Mouse (Mus musculus): ENCODE results near the gene Plxnd1. TPM values are rescaled to one million over a fixed set of nuclear protein-coding genes. Genes with fewer than 3 reads are reported as not detected.

Gene Plxnd1
- total and polyA plus RNA-seq, 3 experiments: 27.7 to 73.8 (median 63.2) TPM

GRCm38 (mm10) chr6:115986472-115987095, 8.2 kb downstream of the Plxnd1 start:
- peak; percentile 65 for DNase-seq (ENCODE audit: extremely low read depth)
- H3K27ac ChIP-seq (ENCODE audit: insufficient read depth, low read depth): peak overlapping the region; percentile 97
- peak overlapping the region; percentile 71 for H3K4me2 ChIP-seq (ENCODE audit: insufficient read depth, low read depth, poor library complexity, severe bottlenecking)
- peak overlapping the region; percentile 27 for H3K9ac ChIP-seq (ENCODE audit: insufficient read depth, low read depth)
- dilution Hi-C loops (cut with MboI; ENCODE audit: extremely low pct_ligation_motif_present, extremely low pct_unique_long_range_greater_than_20kb, low sequenced_read_pairs): no loop called here
- H3K4me3 ChIP-seq (replicated peaks in 1 of 3; ENCODE audit: low read depth in 2 of 3, low read length in 2 of 3, poor library complexity in 1 of 3): peak overlapping the region in 1 of 3 experiments; percentile 8
- no peak for TF ChIP-seq POLR2A (IDR thresholded peaks at IDR 0.05; ENCODE audit: low read depth, low read length)
- peak; percentile 90 for TF ChIP-seq ETS1 (conservative IDR thresholded peaks at IDR 0.05; ENCODE audit: low read depth, low read length)
- TF ChIP-seq USF1 (IDR thresholded peaks at IDR 0.05; ENCODE audit: low read depth, low read length): no peak
- TF ChIP-seq MEF2A (IDR thresholded peaks at IDR 0.05; ENCODE audit: borderline replicate concordance, low read depth, low read length): no peak
- TF ChIP-seq JUN (IDR thresholded peaks at IDR 0.05; ENCODE audit: insufficient read depth, low read depth, low read length): no peak
- TF ChIP-seq NRF1 (IDR thresholded peaks at IDR 0.05; ENCODE audit: low read depth, low read length): 0 out of 2 replicates have a peak, but pooled peaks have one; percentile 11
- TF ChIP-seq CHD2 (IDR thresholded peaks at IDR 0.05; ENCODE audit: low read length): peak; percentile 67; the same call in 1 of the 2 replicates
- TF ChIP-seq ELF1 (IDR thresholded peaks at IDR 0.05; ENCODE audit: low read depth, low read length): peak; percentile 15; the same call in 1 of the 2 replicates
- TF ChIP-seq NELFE (IDR thresholded peaks at IDR 0.05; ENCODE audit: low read depth, low read length): no peak
- no peak for TF ChIP-seq USF2 (conservative IDR thresholded peaks at IDR 0.05; ENCODE audit: low read depth, low read length)
- TF ChIP-seq RAD21 (IDR thresholded peaks at IDR 0.05; ENCODE audit: low read depth, low read length): no peak
- TF ChIP-seq CTCF (conservative IDR thresholded peaks at IDR 0.05 in 1 of 2, IDR thresholded peaks at IDR 0.05 in 1 of 2; ENCODE audit: low read depth in 2 of 2, low read length in 2 of 2): no peak
- 0 out of 2 replicates have a peak, but pooled peaks have one; percentile 37 for TF ChIP-seq KAT2A (IDR thresholded peaks at IDR 0.05; ENCODE audit: insufficient replicate concordance, low read length)
- TF ChIP-seq TBP (conservative IDR thresholded peaks at IDR 0.05; ENCODE audit: low read depth, low read length): no peak
- TF ChIP-seq ZMIZ1 (IDR thresholded peaks at IDR 0.05; ENCODE audit: low read depth, low read length): no peak
- TF ChIP-seq MAZ (IDR thresholded peaks at IDR 0.05; ENCODE audit: low read depth, low read length): no peak
- TF ChIP-seq MYC (IDR thresholded peaks at IDR 0.05; ENCODE audit: low read depth, low read length): no peak
- TF ChIP-seq ZKSCAN1 (IDR thresholded peaks at IDR 0.05; ENCODE audit: borderline replicate concordance, low read depth, low read length): no peak
- TF ChIP-seq ZNF384 (IDR thresholded peaks at IDR 0.05; ENCODE audit: low read depth, low read length): no peak
- TF ChIP-seq MAX (IDR thresholded peaks at IDR 0.05; ENCODE audit: low read length): peak; percentile 24; the same call in 1 of the 2 replicates
- TF ChIP-seq TCF12 (IDR thresholded peaks at IDR 0.05; ENCODE audit: low read depth, low read length): peak; percentile 86
- no peak for TF ChIP-seq GABPA (IDR thresholded peaks at IDR 0.05; ENCODE audit: insufficient replicate concordance, low read depth, low read length)
- TF ChIP-seq MXI1 (IDR thresholded peaks at IDR 0.05; ENCODE audit: low read depth, low read length): no peak
- no peak for TF ChIP-seq RCOR1 (conservative IDR thresholded peaks at IDR 0.05; ENCODE audit: low read depth, low read length)
- TF ChIP-seq JUND (conservative IDR thresholded peaks at IDR 0.05; ENCODE audit: low read depth, low read length): no peak
- TF ChIP-seq EP300 (IDR thresholded peaks at IDR 0.05; ENCODE audit: low read length): peak; percentile 54
- TF ChIP-seq SMC3 (IDR thresholded peaks at IDR 0.05; ENCODE audit: low read depth, low read length): no peak
- no peak for TF ChIP-seq POLR2AphosphoS2 (IDR thresholded peaks at IDR 0.05; ENCODE audit: low read depth, low read length)
- no peak for TF ChIP-seq ZC3H11A (IDR thresholded peaks at IDR 0.05; ENCODE audit: low read depth, low read length)
- TF ChIP-seq UBTF (IDR thresholded peaks at IDR 0.05; ENCODE audit: low read depth, low read length): no peak; the same call in 1 of the 2 replicates
- TF ChIP-seq CHD1 (IDR thresholded peaks at IDR 0.05; ENCODE audit: low read depth, low read length): no peak
- no peak for TF ChIP-seq MAFK (IDR thresholded peaks at IDR 0.05; ENCODE audit: insufficient replicate concordance, low read length)
- TF ChIP-seq PAX5 (IDR thresholded peaks at IDR 0.05; ENCODE audit: low read length): no peak
- TF ChIP-seq SIN3A (IDR thresholded peaks at IDR 0.05; ENCODE audit: low read length): no peak
- TF ChIP-seq HCFC1 (IDR thresholded peaks at IDR 0.05; ENCODE audit: low read depth, low read length): no peak
- TF ChIP-seq IRF4 (IDR thresholded peaks at IDR 0.05; ENCODE audit: low read depth, low read length): peak; percentile 57; the same call in 1 of the 2 replicates
- no peak for TF ChIP-seq E2F4 (IDR thresholded peaks at IDR 0.05; ENCODE audit: insufficient replicate concordance, low read depth, low read length)
- TF ChIP-seq BHLHE40 (IDR thresholded peaks at IDR 0.05; ENCODE audit: low read depth, low read length): peak; percentile 68
- H3K4me1 ChIP-seq (ENCODE audit: control insufficient read depth in 1 of 2, insufficient read depth in 2 of 2): peaks cover 48 to 92% of the 10 kb centered on the region in 2 experiments
- peaks cover 0 to 11% of the 10 kb centered on the region in 2 experiments for H3K36me3 ChIP-seq (replicated peaks in 1 of 2; ENCODE audit: control insufficient read depth in 1 of 2, insufficient read depth in 1 of 2, low read length in 1 of 2)
- H3K9me3 ChIP-seq (replicated peaks; ENCODE audit: low read length): no peaks in the 10 kb centered on the region
- no peaks in the 10 kb centered on the region for H3K27me3 ChIP-seq (replicated peaks)
- peaks cover 40% of the 10 kb centered on the region for H3K79me2 ChIP-seq (replicated peaks; ENCODE audit: control insufficient read depth, extremely low read depth, insufficient read depth, poor library complexity, severe bottlenecking)
- in situ Hi-C loops (cut with MboI; ENCODE audit: low pct_ligation_motif_present, low pct_unique_long_range_greater_than_20kb, low sequenced_read_pairs): no loop called here

Data from CH12.LX (cell line).